Mouse (Mus musculus) layer of hippocampus, postnatal 25 days (tissue): ENCODE measurements around the gene Ptpn6. TPM values are rescaled to one million over a fixed set of nuclear protein-coding genes. Genes with fewer than 3 reads are reported as not detected.

Source experiments
- DNase-seq, 2 experiments: peaks; one replicate each; pipeline ENCODE4 v3.0.0; 2022; ENCODE audit warnings: mixed read lengths in 2 of 2, low spot score in 1 of 2; ENCODE audit errors: extremely low spot score in 1 of 2
- microRNA-seq, 2 experiments: library from miRNA; unstranded; fragments of <30 nt; microRNA quantifications; one replicate each; pipeline ENCODE4 v1.2.0; 2021
- total RNA-seq, 2 experiments: library from RNA; stranded (reverse); gene quantifications; 2 replicates each; pipeline ENCODE4 v1.2.3; 2021

Ptpn6 gene
- total RNA-seq, 2 experiments from 2014 or later: 2.9 to 4.0 TPM

DNA sequence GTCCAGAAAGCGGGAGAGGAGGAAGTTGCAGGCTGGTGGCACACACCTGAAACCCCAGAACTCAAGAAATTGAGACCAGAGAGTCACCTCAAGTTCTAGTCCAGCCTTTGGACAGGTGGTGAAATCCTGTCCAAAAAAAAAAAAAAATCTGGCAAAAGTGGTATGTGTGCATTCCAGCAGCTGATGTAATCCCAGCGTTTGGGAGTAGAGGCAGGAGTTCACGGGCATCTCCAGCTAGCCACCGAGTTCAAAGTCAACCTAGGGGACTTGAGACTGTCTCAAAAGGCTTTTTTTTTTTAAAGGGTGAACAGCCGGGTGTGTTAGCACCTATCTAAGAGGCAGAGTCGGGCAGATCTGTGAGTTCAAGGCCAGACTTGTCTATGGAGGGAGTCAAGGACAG lies 62.3 kb downstream of the Ptpn6 start:
- DNase-seq: no peak

GRCm38 (mm10) chr6:124674591-124674990 lies 63.9 kb downstream of the Ptpn6 start:
- no peak for DNase-seq

- DNase-seq: peak in 1 of 2 experiments; percentile 31
Observed at GRCm38 (mm10) chr6:124673619-124674018, 64.9 kb downstream of the Ptpn6 start.

GRCm38 (mm10) chr6:124672100-124672499 lies 66.4 kb downstream of the Ptpn6 start:
- DNase-seq: no peak

Small RNA genes lying within 50 kb of the gene (microRNA-seq; reads per million reads assigned to microRNA genes)
- 0.80 to 1.7 reads per million in 2 experiments for gene Mir141
- gene Mir200c: 21.3 to 29.4 reads per million in 2 experiments

Other genes starting within 250 kb of the Ptpn6 start
- gene C1rl, start 245.6 kb downstream of the Ptpn6 start, total RNA-seq: under 1 TPM; 0.28 to 0.42 TPM
- under 1 TPM; 0.66 to 0.82 TPM for gene C1ra, start 226.3 kb downstream of the Ptpn6 start, total RNA-seq
- 1 to 10 TPM; 1.0 to 1.6 TPM for gene C1s1, start 196.4 kb downstream of the Ptpn6 start, total RNA-seq
- not detected for gene C1rb, start 168.4 kb downstream of the Ptpn6 start, total RNA-seq
- under 1 TPM in 1 of 2 experiments, not detected in 1; 0.25 TPM for gene C1s2, start 102.6 kb downstream of the Ptpn6 start, total RNA-seq
- gene Lpcat3, start 75.7 kb downstream of the Ptpn6 start, total RNA-seq: 10 to 100 TPM; 30.9 to 34.0 TPM
- 10 to 100 TPM; 51.3 to 54.4 TPM for gene Emg1, start 26.5 kb downstream of the Ptpn6 start, total RNA-seq
- 100 to 1,000 TPM; 120 to 124 TPM for gene Phb2, start 26.4 kb downstream of the Ptpn6 start, total RNA-seq
- gene Grcc10, start 2.7 kb upstream of the Ptpn6 start, total RNA-seq: 100 to 1,000 TPM; 350 to 372 TPM
- gene Gm45234, start 17.3 kb upstream of the Ptpn6 start, total RNA-seq: under 1 TPM in 1 of 2 experiments, not detected in 1; 0.71 TPM
- 100 to 1,000 TPM; 134 to 159 TPM for gene Atn1, start 17.8 kb upstream of the Ptpn6 start, total RNA-seq
- gene Eno2, start 31.0 kb upstream of the Ptpn6 start, total RNA-seq: 1,000 to 10,000 TPM in 1 of 2 experiments, 100 to 1,000 TPM in 1; 947 to 1,030 TPM
- gene Lrrc23, start 41.0 kb upstream of the Ptpn6 start, total RNA-seq: 1 to 10 TPM; 1.7 TPM
- gene Spsb2, start 69.9 kb upstream of the Ptpn6 start, total RNA-seq: 1 to 10 TPM; 4.5 to 6.0 TPM
- gene Tpi1, start 75.6 kb upstream of the Ptpn6 start, total RNA-seq: 100 to 1,000 TPM; 685 to 811 TPM
- gene Usp5, start 90.8 kb upstream of the Ptpn6 start, total RNA-seq: 100 to 1,000 TPM; 164 to 183 TPM
- gene Cdca3, start 90.8 kb upstream of the Ptpn6 start, total RNA-seq: 1 to 10 TPM; 1.1 to 1.2 TPM
- gene Gnb3, start 101.6 kb upstream of the Ptpn6 start, total RNA-seq: under 1 TPM in 1 of 2 experiments, not detected in 1; 0.26 TPM
- 10 to 100 TPM; 18.5 to 30.1 TPM for gene P3h3, start 119.0 kb upstream of the Ptpn6 start, total RNA-seq
- gene Gpr162, start 125.3 kb upstream of the Ptpn6 start, total RNA-seq: 100 to 1,000 TPM; 184 to 196 TPM
- gene Cd4, start 149.5 kb upstream of the Ptpn6 start, total RNA-seq: under 1 TPM; 0.22 to 0.26 TPM
- gene Lag3, start 173.0 kb upstream of the Ptpn6 start, total RNA-seq: 1 to 10 TPM; 2.4 to 2.6 TPM
- 1,000 to 10,000 TPM; 1,178 to 1,233 TPM for gene Ptms, start 181.4 kb upstream of the Ptpn6 start, total RNA-seq
- gene Mlf2, start 192.7 kb upstream of the Ptpn6 start, total RNA-seq: 100 to 1,000 TPM; 670 to 704 TPM
- 100 to 1,000 TPM; 144 to 151 TPM for gene Cops7a, start 226.8 kb upstream of the Ptpn6 start, total RNA-seq